Mouse (Mus musculus): ENCODE data around the gene Pask. TPM values are rescaled to one million over a fixed set of nuclear protein-coding genes. Genes with fewer than 3 reads are reported as not detected.
"Not testable (repeated sequence)": the region's sequence is repeated elsewhere in the genome, so short reads cannot be mapped to it uniquely, and the experiment has no call there.

Gene Pask
- polyA plus RNA-seq, 1 experiment from 2014 or later: 12.4 TPM

- peak overlapping the region; percentile 92 for H3K4me2 ChIP-seq (replicated peaks)
- H3K27me3 ChIP-seq: no peaks in the 10 kb centered on the region
- no peaks in the 10 kb centered on the region for H3K9me3 ChIP-seq (replicated peaks)
- peaks cover 22% of the 10 kb centered on the region for H3K36me3 ChIP-seq
- peak; percentile 95 for ATAC-seq (ENCODE audit: insufficient number of reproducible peaks, low FRiP score, low TSS enrichment, low read depth)
- peaks cover 14% of the 10 kb centered on the region for H3K4me1 ChIP-seq
- WGBS: under 1% methylated on average over 39 of the region's 39 CpGs
- H3K9ac ChIP-seq: peak overlapping the region; percentile 85
- peak overlapping the region; percentile 99 for H3K4me3 ChIP-seq (replicated peaks)
- H3K27ac ChIP-seq (replicated peaks): peak overlapping the region; percentile 65; the same call in 1 of the 2 replicates
Measured at GRCm38 (mm10) chr1:93343504-93344047, 294 bp upstream of the Pask start.

DNA sequence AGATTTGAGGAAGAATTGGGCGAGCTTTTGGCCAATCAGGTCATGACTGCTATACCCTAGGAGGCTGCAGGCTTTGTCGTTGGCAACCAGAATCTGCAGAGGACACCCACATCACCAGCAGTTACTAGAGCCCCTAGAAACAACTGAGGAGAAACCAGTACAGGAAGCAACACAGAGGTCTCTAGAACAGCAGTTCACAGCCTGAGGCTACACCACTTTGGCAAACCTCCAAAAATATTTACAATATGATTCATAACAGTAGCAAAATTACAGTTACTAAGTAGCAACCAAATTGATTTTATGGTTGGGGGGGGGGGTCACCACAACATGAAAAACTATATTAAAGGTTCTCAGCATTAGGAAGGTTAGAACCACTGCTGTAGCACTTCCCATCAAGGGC lies 8.7 kb downstream of the Pask start:
- H3K9me3 ChIP-seq (replicated peaks): no peaks in the 10 kb centered on the region
- 56% methylated on average over 2 of the region's 2 CpGs for WGBS
- H3K9ac ChIP-seq: no peak overlapping the region
- no peaks in the 10 kb centered on the region for H3K27me3 ChIP-seq
- no peaks in the 10 kb centered on the region for H3K4me1 ChIP-seq
- no peak for ATAC-seq (ENCODE audit: insufficient number of reproducible peaks, low FRiP score, low TSS enrichment, low read depth)
- H3K4me3 ChIP-seq (replicated peaks): no peak overlapping the region
- H3K27ac ChIP-seq (replicated peaks): no peak overlapping the region
- peaks cover 32% of the 10 kb centered on the region for H3K36me3 ChIP-seq
- H3K4me2 ChIP-seq (replicated peaks): no peak overlapping the region

DNA sequence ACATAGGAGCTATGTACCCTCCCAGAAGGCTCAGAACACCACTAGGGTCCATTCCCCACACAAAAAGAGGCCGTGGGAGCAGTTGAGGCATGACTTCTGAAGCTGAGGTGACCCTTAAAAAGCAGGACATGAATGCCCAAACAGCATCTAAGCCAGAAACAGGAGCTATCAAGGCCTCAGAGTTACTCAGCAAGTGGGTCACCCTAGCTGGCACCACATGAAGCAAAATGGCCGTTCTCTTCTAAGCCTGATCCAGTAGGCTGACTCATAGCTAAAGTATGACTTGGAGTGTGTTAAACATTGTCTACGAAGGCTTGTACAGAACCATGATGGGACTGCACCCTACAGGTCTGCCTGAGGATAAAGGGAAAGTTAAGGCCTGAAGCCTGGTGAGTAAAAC lies 16.8 kb downstream of the Pask start:
- 92% methylated on average over 3 of the region's 3 CpGs for WGBS
- no peaks in the 10 kb centered on the region for H3K9me3 ChIP-seq (replicated peaks)
- no peaks in the 10 kb centered on the region for H3K27me3 ChIP-seq
- H3K4me2 ChIP-seq (replicated peaks): no peak overlapping the region
- no peak overlapping the region for H3K4me3 ChIP-seq (replicated peaks)
- H3K4me1 ChIP-seq: no peaks in the 10 kb centered on the region
- no peak overlapping the region for H3K9ac ChIP-seq
- no peak overlapping the region for H3K27ac ChIP-seq (replicated peaks)
- ATAC-seq (ENCODE audit: insufficient number of reproducible peaks, low FRiP score, low TSS enrichment, low read depth): no peak
- H3K36me3 ChIP-seq: peaks cover 69% of the 10 kb centered on the region

DNA sequence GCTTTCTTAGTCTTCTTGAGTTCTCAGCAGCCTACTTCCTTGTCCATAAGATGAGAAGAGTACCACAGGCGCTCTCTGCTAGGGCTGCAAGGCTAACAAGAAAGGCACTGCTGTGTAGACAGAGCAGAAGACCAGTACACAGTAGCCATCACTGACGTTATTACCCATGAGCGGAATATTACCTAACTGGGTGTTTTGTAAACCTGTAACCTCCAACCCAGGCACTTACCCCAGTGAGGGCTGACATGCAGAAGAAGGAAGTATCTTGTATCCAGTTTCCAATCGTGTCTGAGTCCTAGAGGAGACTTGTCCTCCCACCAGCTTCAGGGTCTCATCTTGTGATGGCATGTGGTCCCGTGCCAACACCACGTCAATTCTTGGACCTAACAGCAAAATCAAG lies 19.3 kb downstream of the Pask start:
- H3K9ac ChIP-seq: no peak overlapping the region

GRCm38 (mm10) chr1:93305581-93306337 lies 37.5 kb downstream of the Pask start, which contains the start of gene Mterf4:
Gene Mterf4 (minus strand): TSS chr1:93305915.
- 8% methylated on average over 36 of the region's 36 CpGs for WGBS
- H3K9ac ChIP-seq: peak within 1 kb of the TSS; percentile 74
- peak; percentile 77; the same call in 1 of the 2 replicates for ATAC-seq (ENCODE audit: insufficient number of reproducible peaks, low FRiP score, low TSS enrichment, low read depth)
- peaks cover 45% of the 10 kb centered on the region for H3K36me3 ChIP-seq
- H3K9me3 ChIP-seq (replicated peaks): no peaks in the 10 kb centered on the region
- 0 out of 2 replicates have a peak within 1 kb of the TSS, but pooled peaks have one; percentile 55 for H3K27ac ChIP-seq (replicated peaks)
- no peaks in the 10 kb centered on the region for H3K27me3 ChIP-seq
- H3K4me2 ChIP-seq (replicated peaks): peak within 1 kb of the TSS; percentile 76
- peak within 1 kb of the TSS; percentile 90 for H3K4me3 ChIP-seq (replicated peaks)
- H3K4me1 ChIP-seq: peaks cover 8% of the 10 kb centered on the region

More for the DNA sequence above, 19.3 kb downstream of the Pask start:
- no peak overlapping the region for H3K27ac ChIP-seq (replicated peaks)
- no peak overlapping the region for H3K4me2 ChIP-seq (replicated peaks)
- no peaks in the 10 kb centered on the region for H3K27me3 ChIP-seq
- peaks cover 82% of the 10 kb centered on the region for H3K36me3 ChIP-seq
- H3K9me3 ChIP-seq (replicated peaks): no peaks in the 10 kb centered on the region
- H3K4me1 ChIP-seq: no peaks in the 10 kb centered on the region
- no peak for ATAC-seq (ENCODE audit: insufficient number of reproducible peaks, low FRiP score, low TSS enrichment, low read depth)
- 87% methylated on average over 6 of the region's 6 CpGs for WGBS
- no peak overlapping the region for H3K4me3 ChIP-seq (replicated peaks)

GRCm38 (mm10) chr1:93300578-93300977 lies 42.7 kb downstream of the Pask start:
- Histone ChIP-seq H3K4me3 (replicated peaks) (no peak overlapping the region), H3K36me3 (peaks cover 77% of the 10 kb centered on the region), H3K4me2 (replicated peaks) (no peak overlapping the region), H3K4me1 (peaks cover 8% of the 10 kb centered on the region), H3K27me3 (no peaks in the 10 kb centered on the region), H3K9ac (no peak overlapping the region), H3K9me3 (replicated peaks) (no peaks in the 10 kb centered on the region), H3K27ac (replicated peaks) (no peak overlapping the region)
- no peak for ATAC-seq (ENCODE audit: insufficient number of reproducible peaks, low FRiP score, low TSS enrichment, low read depth)
- 86% methylated on average over 3 of the region's 3 CpGs for WGBS

DNA sequence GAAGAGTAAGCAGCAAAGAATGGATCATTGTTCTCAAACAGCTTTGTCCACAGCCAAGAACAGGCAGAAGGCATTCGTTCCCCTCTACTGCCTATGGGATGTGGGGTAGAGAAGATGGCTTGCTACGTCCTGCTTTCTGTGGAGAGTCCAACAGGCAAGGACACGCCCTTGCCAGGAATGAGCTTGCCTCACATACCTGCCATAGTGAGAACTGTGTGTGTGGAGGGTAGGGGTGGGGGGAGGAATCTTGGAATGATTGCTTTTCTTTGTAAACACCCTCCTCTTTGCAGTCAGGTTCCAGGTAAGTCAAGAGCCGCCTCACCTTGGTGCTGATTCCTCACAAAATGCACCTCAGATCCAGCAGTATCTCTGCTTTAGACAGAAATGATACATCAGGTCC lies 43.5 kb downstream of the Pask start:
- ATAC-seq (ENCODE audit: insufficient number of reproducible peaks, low FRiP score, low TSS enrichment, low read depth): no peak
- H3K9ac ChIP-seq: no peak overlapping the region
- H3K27me3 ChIP-seq: no peaks in the 10 kb centered on the region
- H3K9me3 ChIP-seq (replicated peaks): no peaks in the 10 kb centered on the region
- 68% methylated on average over 4 of the region's 4 CpGs for WGBS
- no peak overlapping the region for H3K4me3 ChIP-seq (replicated peaks)
- peaks cover 4% of the 10 kb centered on the region for H3K4me1 ChIP-seq
- no peak overlapping the region for H3K27ac ChIP-seq (replicated peaks)
- no peak overlapping the region for H3K4me2 ChIP-seq (replicated peaks)
- H3K36me3 ChIP-seq: peaks cover 79% of the 10 kb centered on the region

DNA sequence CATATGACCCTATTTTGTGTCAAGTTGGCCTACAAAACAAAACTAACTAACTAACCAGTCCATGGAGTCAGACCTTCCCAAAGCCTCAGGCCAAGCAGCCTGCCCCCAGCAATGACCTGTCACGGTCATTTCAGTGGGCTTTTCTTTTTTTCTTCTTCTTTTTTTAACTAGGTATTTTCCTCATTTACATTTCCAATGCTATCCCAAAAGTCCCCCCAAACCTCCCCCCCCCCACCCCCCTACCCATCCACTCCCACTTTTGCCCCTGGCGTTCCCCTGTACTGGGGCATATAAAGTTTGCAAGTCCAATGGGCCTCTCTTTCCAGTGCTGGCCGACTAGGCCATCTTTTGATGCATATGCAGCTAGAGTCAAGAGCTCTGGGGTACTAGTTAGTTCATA lies 48.8 kb downstream of the Pask start:
- not testable (repeated sequence) for H3K9ac ChIP-seq; H3K4me1 ChIP-seq; H3K27me3 ChIP-seq; H3K27ac ChIP-seq (replicated peaks); ATAC-seq (ENCODE audit: insufficient number of reproducible peaks, low FRiP score, low TSS enrichment, low read depth); H3K4me2 ChIP-seq (replicated peaks); H3K9me3 ChIP-seq (replicated peaks); H3K4me3 ChIP-seq (replicated peaks)
- 75% methylated on average over 3 of the region's 3 CpGs for WGBS
- peaks cover 41% of the 10 kb centered on the region for H3K36me3 ChIP-seq

- WGBS: 75% methylated on average over 8 of the region's 8 CpGs
- Histone ChIP-seq H3K4me3 (replicated peaks) (no peak overlapping the region), H3K9me3 (replicated peaks) (no peaks in the 10 kb centered on the region), H3K36me3 (peaks cover 26% of the 10 kb centered on the region), H3K4me1 (no peaks in the 10 kb centered on the region), H3K4me2 (replicated peaks) (no peak overlapping the region), H3K9ac (no peak overlapping the region), H3K27ac (replicated peaks) (no peak overlapping the region), H3K27me3 (no peaks in the 10 kb centered on the region)
- no peak for ATAC-seq (ENCODE audit: insufficient number of reproducible peaks, low FRiP score, low TSS enrichment, low read depth)
Measured at GRCm38 (mm10) chr1:93292006-93292405, 51.3 kb downstream of the Pask start.

GRCm38 (mm10) chr1:93291591-93291990 lies 51.7 kb downstream of the Pask start:
- Histone ChIP-seq H3K4me3 (replicated peaks) (no peak overlapping the region), H3K27me3 (no peaks in the 10 kb centered on the region), H3K27ac (replicated peaks) (no peak overlapping the region), H3K9ac (no peak overlapping the region), H3K4me2 (replicated peaks) (no peak overlapping the region), H3K36me3 (peaks cover 25% of the 10 kb centered on the region), H3K4me1 (no peaks in the 10 kb centered on the region), H3K9me3 (replicated peaks) (no peaks in the 10 kb centered on the region)
- 86% methylated on average over 1 of the region's 1 CpGs for WGBS
- ATAC-seq (ENCODE audit: insufficient number of reproducible peaks, low FRiP score, low TSS enrichment, low read depth): no peak

GRCm38 (mm10) chr1:93290956-93291355 lies 52.3 kb downstream of the Pask start:
- no peaks in the 10 kb centered on the region for H3K27me3 ChIP-seq
- H3K27ac ChIP-seq (replicated peaks): no peak overlapping the region
- no peaks in the 10 kb centered on the region for H3K4me1 ChIP-seq
- H3K4me3 ChIP-seq (replicated peaks): no peak overlapping the region
- H3K9ac ChIP-seq: no peak overlapping the region
- 82% methylated on average over 4 of the region's 4 CpGs for WGBS
- no peak overlapping the region for H3K4me2 ChIP-seq (replicated peaks)
- ATAC-seq (ENCODE audit: insufficient number of reproducible peaks, low FRiP score, low TSS enrichment, low read depth): no peak
- H3K36me3 ChIP-seq: peaks cover 23% of the 10 kb centered on the region
- no peaks in the 10 kb centered on the region for H3K9me3 ChIP-seq (replicated peaks)

Measured in embryonic facial prominence, embryonic 15.5 days (tissue).